Mouse (Mus musculus) stomach, embryonic 14.5 days (tissue): ENCODE data around the gene Abcc2. TPM values are rescaled to one million over a fixed set of nuclear protein-coding genes. Genes with fewer than 3 reads are reported as not detected.

Source experiments
- ATAC-seq: fragments of 200-750 bp; cut with Nextera tagmentation; 2 replicates; pipeline ENCODE4 v1.8.0; 2017; ENCODE audit warnings: low read depth, moderate TSS enrichment; ENCODE audit not compliant: insufficient number of reproducible peaks, insufficient read depth, low FRiP score
- H3K27ac ChIP-seq: fragments of 300-500 bp; sonication (generic); 2 replicates; pipeline ENCODE4 v1.5.1; 2014; ENCODE audit warnings: mild to moderate bottlenecking, low read length, moderate library complexity, mixed read lengths
- H3K27me3 ChIP-seq: fragments of 300-500 bp; sonication (generic); 2 replicates; pipeline ENCODE4 v1.6.1; 2014; ENCODE audit warnings: low read length, control low read depth, mixed read lengths; ENCODE audit not compliant: control insufficient read depth, insufficient read depth
- H3K36me3 ChIP-seq: fragments of 300-500 bp; sonication (generic); 2 replicates; pipeline ENCODE4 v1.6.1; 2014; ENCODE audit warnings: mild to moderate bottlenecking, control low read depth, low read length, moderate library complexity, mixed read lengths; ENCODE audit not compliant: control insufficient read depth, insufficient read depth
- H3K4me1 ChIP-seq: fragments of 300-500 bp; sonication (generic); 2 replicates; pipeline ENCODE4 v1.6.1; 2014; ENCODE audit warnings: low read length, control low read depth, mixed read lengths; ENCODE audit not compliant: control insufficient read depth, insufficient read depth
- H3K4me2 ChIP-seq: fragments of 300-500 bp; sonication (generic); replicated peaks from 2 replicates; pipeline ENCODE4 v1.6.1; 2014; ENCODE audit warnings: low read depth, low read length, control low read depth
- H3K4me3 ChIP-seq: fragments of 300-500 bp; sonication (generic); 2 replicates; pipeline ENCODE4 v1.5.1; 2014; ENCODE audit warnings: low read depth, low read length, control low read depth
- H3K9ac ChIP-seq: fragments of 300-500 bp; sonication (generic); replicated peaks from 2 replicates; pipeline ENCODE4 v1.6.1; 2014; ENCODE audit warnings: low read depth, mild to moderate bottlenecking, control low read depth, low read length, moderate library complexity, mixed read lengths
- H3K9me3 ChIP-seq: fragments of 300-500 bp; sonication (generic); 2 replicates; pipeline ENCODE4 v1.6.1; 2016; ENCODE audit warnings: low read depth, low read length, control low read depth; ENCODE audit not compliant: control insufficient read depth
- WGBS: fragments of 180-500 bp; shearing (Covaris S2); extraction: QIAGEN DNeasy Blood & Tissue Kit; methylation state at CpG from one replicate; pipeline ENCODE4 v1.1.7; 2014; 5-methylcytosine and 5-hydroxymethylcytosine counted together
- polyA plus RNA-seq: library from polyadenylated mRNA; unstranded; fragments of >200 nt; fragmentation: Nextera tagmentation; extraction: Ambion mirVana; gene quantifications from 2 replicates; pipeline ENCODE4 v1.2.1, GENCODE M21; 2014

Gene Abcc2
- polyA plus RNA-seq, 1 experiment from 2014 or later, result 0.13 TPM

GRCm38 (mm10) chr19:43887242-43887641 lies 105.2 kb downstream of the Abcc2 start:
- WGBS, result 80% methylated on average over 5 of the region's 5 CpGs
- ATAC-seq, result no peak
- Histone ChIP-seq H3K27me3 (no peaks in the 10 kb centered on the region), H3K27ac (no peak overlapping the region), H3K4me1 (peaks cover 25% of the 10 kb centered on the region), H3K9ac (no peak overlapping the region), H3K4me3 (peak overlapping the region; percentile 30; the same call in 1 of the 2 replicates), H3K9me3 (no peaks in the 10 kb centered on the region), H3K4me2 (peak overlapping the region; percentile 46; the same call in 1 of the 2 replicates), H3K36me3 (no peaks in the 10 kb centered on the region)

GRCm38 (mm10) chr19:43887725-43888124 lies 105.7 kb downstream of the Abcc2 start:
- Histone ChIP-seq H3K27me3 (no peaks in the 10 kb centered on the region), H3K9me3 (no peaks in the 10 kb centered on the region), H3K27ac (no peak overlapping the region), H3K36me3 (no peaks in the 10 kb centered on the region), H3K4me3 (peak overlapping the region; percentile 30), H3K4me1 (peaks cover 23% of the 10 kb centered on the region), H3K4me2 (peak overlapping the region; percentile 46), H3K9ac (no peak overlapping the region)
- no peak for ATAC-seq
- WGBS, result 68% methylated on average over 2 of the region's 2 CpGs

Other genes starting within 250 kb of the Abcc2 start
- gene Nkx2-3, start 169.9 kb upstream of the Abcc2 start, polyA plus RNA-seq, result 5.5 and 6.9 TPM in 2 replicates
- gene Slc25a28, start 107.3 kb upstream of the Abcc2 start, polyA plus RNA-seq, result 14.9 and 18.4 TPM in 2 replicates
- 15.7 and 16.3 TPM in 2 replicates for gene Entpd7, start 92.5 kb upstream of the Abcc2 start, polyA plus RNA-seq
- gene Cutc, start 29.2 kb upstream of the Abcc2 start, polyA plus RNA-seq, result 14.8 and 15.5 TPM in 2 replicates
- gene Cox15, start 29.2 kb upstream of the Abcc2 start, polyA plus RNA-seq, result 7.6 and 9.2 TPM in 2 replicates
- 28.0 and 30.5 TPM in 2 replicates for gene Dnmbp, start 158.0 kb downstream of the Abcc2 start, polyA plus RNA-seq
- 46.3 and 54.7 TPM in 2 replicates for gene Cpn1, start 204.4 kb downstream of the Abcc2 start, polyA plus RNA-seq
- gene Cyp2c23, start 247.0 kb downstream of the Abcc2 start, polyA plus RNA-seq, result 1.7 TPM in 2 replicates